Mouse (Mus musculus): ENCODE measurements around the gene Ccdc57.
"Not testable (repeated sequence)": the region's sequence is repeated elsewhere in the genome, so short reads cannot be mapped to it uniquely, and the experiment has no call there.

Ccdc57 gene

DNA sequence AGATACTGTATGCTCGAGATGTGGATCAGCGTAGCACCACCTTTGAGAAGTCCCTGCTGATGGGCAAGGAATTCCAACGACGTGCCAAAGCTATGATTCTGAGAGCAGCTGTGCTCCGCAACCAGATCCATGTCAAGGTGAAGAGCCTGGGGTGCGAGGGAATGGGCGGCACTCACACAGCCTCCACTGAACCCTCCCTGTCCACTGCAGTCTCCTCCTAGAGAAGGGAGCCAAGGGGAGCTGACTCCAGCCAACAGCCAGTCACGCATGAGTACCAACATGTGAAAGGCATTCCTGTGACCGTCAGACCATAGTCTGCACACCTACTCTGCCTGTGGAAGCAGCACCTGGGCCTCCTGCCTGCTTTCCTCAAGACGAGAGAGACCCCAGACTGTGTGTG is 144.2 kb downstream of the Ccdc57 start:
- DNase-seq (ENCODE audit: low spot score in 2 of 2), result not testable (repeated sequence)

DNA sequence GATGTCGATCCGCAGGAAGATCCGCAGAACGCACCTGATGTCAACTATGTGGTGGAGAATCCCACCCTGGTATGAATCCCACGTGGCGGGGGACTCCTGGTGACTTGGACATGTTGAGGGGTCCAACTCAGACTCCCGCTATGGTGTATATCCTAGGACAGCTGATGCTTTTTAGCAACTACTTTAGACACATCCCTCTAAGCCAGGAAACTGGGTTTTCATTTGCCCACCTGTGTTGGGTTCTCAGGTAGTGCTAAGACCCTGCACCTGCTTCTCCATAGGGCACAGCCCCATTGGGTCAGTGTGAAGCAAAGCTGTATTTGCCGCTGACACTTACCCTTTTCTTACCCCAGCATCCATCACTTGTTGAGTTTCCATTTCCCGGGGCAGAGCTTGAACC is 147.5 kb downstream of the Ccdc57 start:
- no peak for DNase-seq (ENCODE audit: low spot score in 2 of 2)

DNA sequence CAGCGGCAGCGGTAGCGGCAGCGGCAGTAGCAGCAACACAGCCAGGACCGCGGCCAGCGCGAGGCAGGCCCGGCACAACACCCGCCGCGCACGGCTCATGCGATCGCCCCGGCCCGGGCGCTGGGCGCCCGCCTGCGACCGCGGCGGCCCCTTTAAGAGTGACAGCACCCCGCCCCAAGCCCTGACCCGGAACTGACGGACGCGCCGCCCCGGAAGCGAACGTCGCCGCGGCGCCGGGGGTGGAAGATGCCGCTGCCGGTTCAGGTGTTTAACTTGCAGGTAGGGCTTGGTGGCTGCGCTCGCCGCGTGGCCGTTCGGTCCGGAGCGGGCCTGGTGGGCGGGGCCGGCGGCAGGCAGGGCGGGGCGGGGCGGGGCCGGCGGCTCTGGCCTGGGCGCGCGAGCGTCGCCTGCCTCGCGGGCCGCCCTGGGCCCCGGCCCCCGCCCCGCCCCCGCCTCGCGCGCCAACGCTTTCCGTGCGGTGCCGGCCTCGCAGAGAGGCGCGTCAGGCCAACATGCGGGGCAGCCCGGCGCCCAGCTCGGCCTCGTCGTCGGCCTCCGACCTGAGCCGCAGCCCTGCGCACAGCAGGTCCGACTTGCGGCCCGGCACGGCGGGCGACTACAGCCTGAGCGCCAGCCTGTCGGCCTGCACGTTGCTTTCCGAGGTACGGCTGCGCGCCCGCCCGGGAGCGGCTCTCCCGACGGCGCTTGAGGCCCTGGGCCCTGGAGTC is 148.4 kb downstream of the Ccdc57 start, which contains the start of the genes Rfng and Gps1:
TSS of gene Rfng (minus strand) at position 144 of the 728 bp plus-strand sequence.
TSS of gene Gps1 (plus strand) at position 209 of the 728 bp plus-strand sequence.
- DNase-seq (ENCODE audit: low spot score in 2 of 2), result peak; percentile 63 to 75

DNA sequence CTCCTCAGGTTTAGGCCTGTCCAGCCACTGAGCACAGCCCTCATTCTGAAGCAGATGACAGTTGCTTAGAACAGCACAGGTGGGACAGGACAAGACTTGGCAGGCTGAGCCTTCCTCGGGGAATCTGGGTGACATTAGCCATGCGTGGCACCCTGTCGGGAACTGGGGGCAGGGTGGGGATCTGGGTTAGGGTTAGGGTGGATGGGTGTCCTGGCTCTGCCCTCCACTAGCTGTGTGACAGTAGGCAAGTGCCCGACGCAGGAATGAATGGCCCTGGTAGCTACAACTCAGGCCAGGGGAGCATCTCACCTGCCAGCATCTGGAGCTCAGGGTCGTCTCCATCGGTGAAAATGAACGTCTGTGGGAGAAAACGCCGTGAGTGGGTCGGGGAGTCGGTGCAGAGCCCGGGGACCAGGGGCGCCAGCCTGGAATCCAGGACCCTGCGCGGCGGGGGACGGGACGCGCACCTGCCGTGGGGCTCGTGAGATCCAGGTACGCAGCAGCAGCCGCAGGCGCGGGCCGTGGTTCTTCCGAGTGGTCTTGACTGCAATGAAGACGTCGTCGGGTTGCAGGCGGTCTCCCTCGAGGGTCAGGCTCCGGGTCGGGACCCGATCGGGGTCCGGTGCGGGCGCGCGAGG is 149.1 kb downstream of the Ccdc57 start:
- DNase-seq (ENCODE audit: low spot score in 2 of 2), result no peak

DNA sequence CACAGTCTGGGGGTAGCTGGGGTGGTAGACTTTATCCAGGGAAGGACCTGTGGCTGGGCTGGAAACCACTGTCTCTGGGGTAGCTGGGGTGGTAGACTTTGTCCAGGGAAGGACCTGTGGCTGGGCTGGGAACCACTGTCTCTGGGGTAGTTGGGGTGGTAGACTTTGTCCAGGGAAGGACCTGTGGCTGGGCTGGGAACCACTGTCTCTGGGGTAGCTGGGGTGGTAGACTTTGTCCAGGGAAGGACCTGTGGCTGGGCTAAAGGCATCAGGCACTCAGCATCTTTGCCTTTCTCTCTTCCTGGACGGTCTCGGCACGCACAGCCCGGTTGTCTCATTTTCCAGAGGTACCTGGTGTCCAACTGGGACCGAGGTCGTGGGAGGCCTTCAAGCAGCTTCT is 151.3 kb downstream of the Ccdc57 start:
- DNase-seq (ENCODE audit: low spot score in 2 of 2), result not testable (repeated sequence)

DNA sequence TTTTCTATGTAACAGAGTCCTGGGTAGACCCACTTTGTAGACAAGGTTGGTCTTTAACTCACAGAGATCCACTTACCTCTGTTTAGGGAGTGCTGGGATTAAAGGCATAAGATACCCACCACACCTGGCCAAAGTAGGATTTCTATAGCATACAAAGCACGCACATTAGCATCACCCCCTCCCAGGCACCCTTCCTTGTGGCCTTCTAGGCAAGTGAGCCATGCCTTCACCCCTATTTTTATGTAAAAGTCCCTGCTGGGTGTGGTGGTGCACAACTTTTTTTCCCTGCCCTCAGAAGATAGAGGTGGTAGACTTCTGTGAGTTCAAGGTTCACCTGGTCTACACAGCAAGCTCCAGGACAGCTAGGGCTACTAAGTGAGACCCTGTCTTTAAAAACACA is 152.8 kb downstream of the Ccdc57 start:
- no peak for DNase-seq (ENCODE audit: low spot score in 2 of 2)

DNA sequence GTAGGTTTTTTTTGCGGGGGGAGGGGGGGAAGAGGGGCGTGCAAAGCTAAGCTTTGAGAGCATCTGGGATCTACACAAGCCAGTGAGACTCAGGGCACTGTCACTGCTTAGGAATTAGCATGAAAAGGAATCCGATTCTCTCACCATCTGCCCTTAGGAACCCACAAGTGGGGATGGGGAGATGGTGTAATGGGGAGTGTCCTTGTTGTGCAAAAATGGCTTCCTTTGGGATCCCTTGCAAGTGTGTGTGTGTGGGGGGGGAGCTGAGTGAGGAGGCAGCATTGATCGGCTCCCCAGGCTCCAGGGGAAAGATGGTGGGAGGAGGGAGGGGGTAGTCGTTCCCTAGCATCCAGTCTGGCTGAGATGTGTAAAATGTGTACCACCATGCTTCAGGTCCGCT is 155.5 kb downstream of the Ccdc57 start:
- no peak for DNase-seq (ENCODE audit: low spot score in 2 of 2)
